ENCODE assay signal across 10 mouse cellular contexts in genomic region chr15:80615636-80616383, GRCm38 (mm10). TPM values are rescaled to one million over a fixed set of nuclear protein-coding genes. Genes with fewer than 3 reads are reported as not detected.
DNase-seq lines count a peak whose midpoint lies in the region; ATAC-seq and TF ChIP-seq lines count a peak whose summit lies in the region.
"Had no signal": no experiment of that assay in that cellular context is flagged by ENCODE, and none has a peak within 500 bp of the region (broad histone marks: within the 10 kb centered on the region; RNA-seq: fewer than 3 reads in every experiment).

No protein-coding gene starts in this region.

- H3K27me3 ChIP-seq in heart, embryonic 14.5 days (ENCODE audit: control insufficient read depth, insufficient read depth, low read length) = peaks cover 15% of the 10 kb centered on the region
- H3K27me3 ChIP-seq in hindbrain, embryonic 16.5 days (replicated peaks; ENCODE audit: control insufficient read depth, insufficient read depth, low read length) = no peaks in the 10 kb centered on the region; the same call in 1 of the 2 replicates
- H3K27me3 ChIP-seq in neural tube, embryonic 15.5 days (replicated peaks) = 0 out of 2 replicates have a peak, but pooled peaks cover 6% of the 10 kb centered on the region

- H3K4me1 ChIP-seq in heart, embryonic 14.5 days (ENCODE audit: control insufficient read depth in 2 of 2, insufficient read depth in 2 of 2, low read length in 2 of 2) = peaks cover 5% of the 10 kb centered on the region in 2 experiments; a peak in 2 of 4 replicates
- peaks cover 3% of the 10 kb centered on the region; the same call in 1 of the 2 replicates for H3K4me1 ChIP-seq in hindbrain, embryonic 16.5 days (ENCODE audit: control insufficient read depth, insufficient read depth, low read depth, low read length)
- H3K4me1 ChIP-seq in neural tube, embryonic 15.5 days = peaks cover 18% of the 10 kb centered on the region

- H3K9me3 ChIP-seq in heart, embryonic 14.5 days (ENCODE audit: control insufficient read depth, low read length) = no peaks in the 10 kb centered on the region
- no peaks in the 10 kb centered on the region for H3K9me3 ChIP-seq in hindbrain, embryonic 16.5 days (ENCODE audit: control insufficient read depth, low read length)
- no peaks in the 10 kb centered on the region for H3K9me3 ChIP-seq in neural tube, embryonic 15.5 days (replicated peaks)

- H3K9ac ChIP-seq in heart, embryonic 14.5 days (ENCODE audit: low read length) = no peak overlapping the region
- peak overlapping the region; percentile 23; the same call in 1 of the 2 replicates for H3K9ac ChIP-seq in hindbrain, embryonic 16.5 days (ENCODE audit: low read depth, low read length)
- H3K9ac ChIP-seq in neural tube, embryonic 15.5 days (replicated peaks) = no peak overlapping the region

- H3K4me3 ChIP-seq in heart, embryonic 14.5 days (ENCODE audit: control insufficient read depth in 1 of 2, insufficient read depth in 1 of 2, low read depth in 1 of 2, low read length in 2 of 2) = no peak overlapping the region
- no peak overlapping the region for H3K4me3 ChIP-seq in hindbrain, embryonic 16.5 days (ENCODE audit: low read length)
- no peak overlapping the region for H3K4me3 ChIP-seq in neural tube, embryonic 15.5 days (replicated peaks)

- TF ChIP-seq CTCF in brain, embryonic 14.5 days (IDR thresholded peaks at IDR 0.05; ENCODE audit: borderline replicate concordance, extremely low read depth, insufficient read depth, insufficient read length) = no peak

- ATAC-seq in heart, embryonic 14.5 days (ENCODE audit: insufficient number of reproducible peaks, insufficient read depth, low FRiP score, low read depth) = no peak
- no peak for ATAC-seq in hindbrain, embryonic 16.5 days
- ATAC-seq in neural tube, embryonic 15.5 days (ENCODE audit: low FRiP score) = no peak
- ATAC-seq: lung, postnatal 0 days had no signal

- no peaks in the 10 kb centered on the region for H3K36me3 ChIP-seq in heart, embryonic 14.5 days (ENCODE audit: control insufficient read depth, insufficient read depth, low read length)
- no peaks in the 10 kb centered on the region for H3K36me3 ChIP-seq in hindbrain, embryonic 16.5 days (ENCODE audit: control insufficient read depth, insufficient read depth, low read length)
- H3K36me3 ChIP-seq in neural tube, embryonic 15.5 days = no peaks in the 10 kb centered on the region

- no peak overlapping the region for H3K27ac ChIP-seq in heart, embryonic 14.5 days (replicated peaks in 1 of 2; ENCODE audit: control insufficient read depth in 1 of 2, insufficient read depth in 1 of 2, low read depth in 2 of 2, low read length in 2 of 2)
- H3K27ac ChIP-seq in hindbrain, embryonic 16.5 days (ENCODE audit: low read depth, low read length) = no peak overlapping the region
- no peak overlapping the region for H3K27ac ChIP-seq in neural tube, embryonic 15.5 days (replicated peaks)

- peak overlapping the region; percentile 19; the same call in 1 of the 2 replicates for H3K4me2 ChIP-seq in heart, embryonic 14.5 days (ENCODE audit: low read length)
- peak overlapping the region; percentile 14; the same call in 1 of the 2 replicates for H3K4me2 ChIP-seq in hindbrain, embryonic 16.5 days (ENCODE audit: low read length)
- H3K4me2 ChIP-seq in neural tube, embryonic 15.5 days = peak overlapping the region; percentile 20

- WGBS in heart, embryonic 14.5 days = 11% methylated on average over 16 of the region's 17 CpGs
- 9% methylated on average over 17 of the region's 17 CpGs for WGBS in hindbrain, embryonic 16.5 days
- 6% methylated on average over 17 of the region's 17 CpGs for WGBS in neural tube, embryonic 15.5 days

- TF ChIP-seq POLR2A in brain, embryonic 14.5 days (IDR thresholded peaks at IDR 0.05; ENCODE audit: borderline replicate concordance, extremely low read depth, insufficient read depth, insufficient read length, poor library complexity, severe bottlenecking) = no peak

- no peak for DNase-seq in heart, adult 18-20 months
- peak; percentile 35 for DNase-seq in brain, embryonic 14.5 days (ENCODE audit: low read depth)
- no peak for DNase-seq in lung, postnatal 25 days (ENCODE audit: low spot score)
- DNase-seq in layer of hippocampus, adult 9-10 months (ENCODE audit: low spot score) = no peak
- DNase-seq in right cerebral cortex, postnatal 25 days = no peak

RNA-seq across cellular contexts. Expression of gene Grap2, which starts 43.4 kb away (rescaled TPM):
- polyA plus RNA-seq in heart, embryonic 14.5 days (2014; fragmentation: Nextera tagmentation; extraction: Ambion mirVana) = 2.1 and 2.4 TPM in 2 replicates
- total RNA-seq in heart, adult 18-20 months (2021) = 1 to 10 TPM; 1.0 to 3.4 TPM
- 0.30 and 0.49 TPM in 2 replicates for polyA plus RNA-seq in brain, embryonic 14.5 days (2012; rRNA removed)
- polyA plus RNA-seq in hindbrain, embryonic 16.5 days (2015; fragmentation: Nextera tagmentation; extraction: Ambion mirVana) = 0.27 and 0.31 TPM in 2 replicates
- polyA plus RNA-seq in neural tube, embryonic 15.5 days (2015; fragmentation: Nextera tagmentation; extraction: Ambion mirVana) = 0.35 and 4.8 TPM in 2 replicates

RNA-seq across cellular contexts. Expression of gene Enthd1, which starts 50.9 kb away (rescaled TPM):
- polyA plus RNA-seq in heart, embryonic 14.5 days (2014; fragmentation: Nextera tagmentation; extraction: Ambion mirVana) = not detected in 2 replicates
- not detected for total RNA-seq in heart, adult 18-20 months (2021)
- polyA plus RNA-seq in brain, embryonic 14.5 days (2012; rRNA removed) = not detected in 2 replicates
- not detected in 2 replicates for polyA plus RNA-seq in hindbrain, embryonic 16.5 days (2015; fragmentation: Nextera tagmentation; extraction: Ambion mirVana)
- 0.08 TPM in 1 of 2 replicates, not detected in the other for polyA plus RNA-seq in neural tube, embryonic 15.5 days (2015; fragmentation: Nextera tagmentation; extraction: Ambion mirVana)
- polyA plus RNA-seq: large intestine, adult 2 months; lung, postnatal 0 days had no signal

RNA-seq across cellular contexts. Expression of gene Fam83f, which starts 55.8 kb away (rescaled TPM):
- polyA plus RNA-seq in heart, embryonic 14.5 days (2014; fragmentation: Nextera tagmentation; extraction: Ambion mirVana) = 0.07 TPM in 2 replicates
- under 1 TPM in 1 of 2 experiments, not detected in 1; 0.18 TPM for total RNA-seq in heart, adult 18-20 months (2021)
- 0.33 and 0.36 TPM in 2 replicates for polyA plus RNA-seq in brain, embryonic 14.5 days (2012; rRNA removed)
- polyA plus RNA-seq in hindbrain, embryonic 16.5 days (2015; fragmentation: Nextera tagmentation; extraction: Ambion mirVana) = 0.16 and 0.39 TPM in 2 replicates
- 0.23 and 2.4 TPM in 2 replicates for polyA plus RNA-seq in neural tube, embryonic 15.5 days (2015; fragmentation: Nextera tagmentation; extraction: Ambion mirVana)
